Mouse (Mus musculus) hindbrain, embryonic 13.5 days (tissue): ENCODE data around the gene Ifitm10. TPM values are rescaled to one million over a fixed set of nuclear protein-coding genes. Genes with fewer than 3 reads are reported as not detected.
"Not testable (repeated sequence)": the region's sequence is repeated elsewhere in the genome, so short reads cannot be mapped to it uniquely, and the experiment has no call there.

Experiments used
- ATAC-seq: fragments of 200-750 bp; cut with Nextera tagmentation; 2 replicates; pipeline ENCODE4 v1.8.0; 2017; ENCODE audit warnings: moderate TSS enrichment; ENCODE audit not compliant: low FRiP score
- H3K27ac ChIP-seq: fragments of 300-500 bp; sonication (generic); 2 replicates; pipeline ENCODE4 v1.5.1; 2015; ENCODE audit warnings: inconsistent platforms, mild to moderate bottlenecking, moderate library complexity
- H3K27me3 ChIP-seq: fragments of 300-500 bp; sonication (generic); 2 replicates; pipeline ENCODE4 v1.6.1; 2015; ENCODE audit warnings: mild to moderate bottlenecking, inconsistent platforms
- H3K36me3 ChIP-seq: fragments of 300-500 bp; sonication (generic); 2 replicates; pipeline ENCODE4 v1.6.1; 2015; ENCODE audit warnings: mild to moderate bottlenecking, inconsistent platforms
- H3K4me1 ChIP-seq: fragments of 300-500 bp; sonication (generic); replicated peaks from 2 replicates; pipeline ENCODE4 v1.6.1; 2015; ENCODE audit warnings: inconsistent platforms
- H3K4me2 ChIP-seq: fragments of 300-500 bp; sonication (generic); 2 replicates; pipeline ENCODE4 v1.6.1; 2015; ENCODE audit warnings: inconsistent platforms, mild to moderate bottlenecking, moderate library complexity
- H3K4me3 ChIP-seq: fragments of 300-500 bp; sonication (generic); 2 replicates; pipeline ENCODE4 v1.5.1; 2015; ENCODE audit warnings: mild to moderate bottlenecking, inconsistent platforms
- H3K9ac ChIP-seq: fragments of 300-500 bp; sonication (generic); 2 replicates; pipeline ENCODE4 v1.6.1; 2015; ENCODE audit warnings: mild to moderate bottlenecking, inconsistent platforms
- H3K9me3 ChIP-seq: fragments of 300-500 bp; sonication (generic); 2 replicates; pipeline ENCODE4 v1.6.1; 2016; ENCODE audit warnings: inconsistent platforms
- WGBS: fragments of 180-500 bp; shearing (Covaris S2); methylation state at CpG from one replicate; pipeline ENCODE4 v1.1.7; 2015; 5-methylcytosine and 5-hydroxymethylcytosine counted together
- polyA plus RNA-seq: library from polyadenylated mRNA; unstranded; fragments of >200 nt; fragmentation: Nextera tagmentation; extraction: Ambion mirVana; gene quantifications from 2 replicates; pipeline ENCODE4 v1.2.1, GENCODE M21; 2015

The Ifitm10 gene
- polyA plus RNA-seq, 1 experiment from 2014 or later, result 2.3 TPM

- H3K4me2 ChIP-seq, result no peak overlapping the region
- peaks cover 10% of the 10 kb centered on the region for H3K4me1 ChIP-seq
- H3K27me3 ChIP-seq, result peaks cover 6% of the 10 kb centered on the region; the same call in 1 of the 2 replicates
- H3K36me3 ChIP-seq, result no peaks in the 10 kb centered on the region
- 83% methylated on average over 5 of the region's 5 CpGs for WGBS
- no peak for ATAC-seq
- H3K9ac ChIP-seq, result no peak overlapping the region
- H3K4me3 ChIP-seq, result no peak overlapping the region
- H3K9me3 ChIP-seq, result no peaks in the 10 kb centered on the region
- H3K27ac ChIP-seq, result no peak overlapping the region
These were observed 19.7 kb downstream of the Ifitm10 start for GRCm38 (mm10) chr7:142353854-142354253.

- ATAC-seq, result no peak
- WGBS, result 63% methylated on average over 5 of the region's 5 CpGs
- no peak overlapping the region for H3K27ac ChIP-seq
- no peak overlapping the region for H3K9ac ChIP-seq
- no peaks in the 10 kb centered on the region for H3K36me3 ChIP-seq
- H3K4me2 ChIP-seq, result no peak overlapping the region
- H3K27me3 ChIP-seq, result 0 out of 2 replicates have a peak, but pooled peaks cover 6% of the 10 kb centered on the region
- H3K4me3 ChIP-seq, result no peak overlapping the region
- peaks cover 10% of the 10 kb centered on the region for H3K4me1 ChIP-seq
- H3K9me3 ChIP-seq, result no peaks in the 10 kb centered on the region
These were observed 22.0 kb downstream of the Ifitm10 start for GRCm38 (mm10) chr7:142351569-142351968.

- peak; percentile 65 for ATAC-seq
- WGBS, result 16% methylated on average over 9 of the region's 9 CpGs
These were observed 24.1 kb downstream of the Ifitm10 start for GRCm38 (mm10) chr7:142349308-142349961.

GRCm38 (mm10) chr7:142347542-142347941, 26.0 kb downstream of the Ifitm10 start:
- 81% methylated on average over 4 of the region's 4 CpGs for WGBS
- H3K4me1 ChIP-seq, result peaks cover 10% of the 10 kb centered on the region
- no peak overlapping the region for H3K4me2 ChIP-seq
- H3K9me3 ChIP-seq, result no peaks in the 10 kb centered on the region
- no peak overlapping the region for H3K27ac ChIP-seq
- H3K27me3 ChIP-seq, result no peaks in the 10 kb centered on the region
- no peak overlapping the region for H3K4me3 ChIP-seq
- ATAC-seq, result no peak
- no peaks in the 10 kb centered on the region for H3K36me3 ChIP-seq
- H3K9ac ChIP-seq, result no peak overlapping the region

More at GRCm38 (mm10) chr7:142349308-142349961, 24.1 kb downstream of the Ifitm10 start:
- H3K4me1 ChIP-seq, result peaks cover 10% of the 10 kb centered on the region
- no peak overlapping the region for H3K4me3 ChIP-seq
- no peaks in the 10 kb centered on the region for H3K36me3 ChIP-seq
- H3K9ac ChIP-seq, result 0 out of 2 replicates have a peak overlapping the region, but pooled peaks have one; percentile 19
- H3K4me2 ChIP-seq, result no peak overlapping the region
- H3K9me3 ChIP-seq, result no peaks in the 10 kb centered on the region
- no peak overlapping the region for H3K27ac ChIP-seq
- no peaks in the 10 kb centered on the region for H3K27me3 ChIP-seq

GRCm38 (mm10) chr7:142342247-142342640, 31.3 kb downstream of the Ifitm10 start:
- no peak for ATAC-seq
- Histone ChIP-seq H3K4me3 (no peak overlapping the region), H3K27ac (no peak overlapping the region), H3K9me3 (no peaks in the 10 kb centered on the region), H3K27me3 (no peaks in the 10 kb centered on the region), H3K36me3 (no peaks in the 10 kb centered on the region), H3K4me1 (peaks cover 4% of the 10 kb centered on the region; the same call in 1 of the 2 replicates), H3K4me2 (no peak overlapping the region), H3K9ac (no peak overlapping the region)
- WGBS, result 79% methylated on average over 3 of the region's 3 CpGs

GRCm38 (mm10) chr7:142341564-142342246, 31.8 kb downstream of the Ifitm10 start:
- Histone ChIP-seq H3K27me3 (no peaks in the 10 kb centered on the region), H3K4me1 (peaks cover 4% of the 10 kb centered on the region; the same call in 1 of the 2 replicates), H3K27ac (no peak overlapping the region), H3K4me3 (no peak overlapping the region), H3K4me2 (no peak overlapping the region), H3K36me3 (no peaks in the 10 kb centered on the region), H3K9ac (no peak overlapping the region), H3K9me3 (no peaks in the 10 kb centered on the region)
- 84% methylated on average over 10 of the region's 10 CpGs for WGBS
- no peak for ATAC-seq

- ATAC-seq, result no peak
- no peaks in the 10 kb centered on the region for H3K36me3 ChIP-seq
- no peak overlapping the region for H3K9ac ChIP-seq
These were observed 33.1 kb downstream of the Ifitm10 start for GRCm38 (mm10) chr7:142340269-142340970.

GRCm38 (mm10) chr7:142335151-142335550, 38.4 kb downstream of the Ifitm10 start:
- no peaks in the 10 kb centered on the region for H3K9me3 ChIP-seq
- no peaks in the 10 kb centered on the region for H3K36me3 ChIP-seq
- H3K27me3 ChIP-seq, result no peaks in the 10 kb centered on the region
- ATAC-seq, result no peak
- WGBS, result 81% methylated on average over 8 of the region's 8 CpGs
- peaks cover under 1% of the 10 kb centered on the region; the same call in 1 of the 2 replicates for H3K4me1 ChIP-seq
- no peak overlapping the region for H3K4me2 ChIP-seq
- H3K4me3 ChIP-seq, result no peak overlapping the region
- H3K27ac ChIP-seq, result no peak overlapping the region
- H3K9ac ChIP-seq, result no peak overlapping the region

More at GRCm38 (mm10) chr7:142340269-142340970, 33.1 kb downstream of the Ifitm10 start:
- no peaks in the 10 kb centered on the region for H3K27me3 ChIP-seq
- H3K4me2 ChIP-seq, result no peak overlapping the region
- no peaks in the 10 kb centered on the region for H3K9me3 ChIP-seq
- WGBS, result 69% methylated on average over 10 of the region's 10 CpGs
- no peak overlapping the region for H3K4me3 ChIP-seq
- H3K4me1 ChIP-seq, result peaks cover 4% of the 10 kb centered on the region; the same call in 1 of the 2 replicates
- H3K27ac ChIP-seq, result no peak overlapping the region

- Histone ChIP-seq H3K9ac (no peak overlapping the region), H3K4me1 (peaks cover 3% of the 10 kb centered on the region; the same call in 1 of the 2 replicates), H3K4me3 (no peak overlapping the region), H3K4me2 (no peak overlapping the region), H3K36me3 (no peaks in the 10 kb centered on the region), H3K9me3 (no peaks in the 10 kb centered on the region), H3K27me3 (no peaks in the 10 kb centered on the region), H3K27ac (no peak overlapping the region)
- ATAC-seq, result peak; percentile 73
- 2% methylated on average over 3 of the region's 3 CpGs for WGBS
These were observed 39.3 kb downstream of the Ifitm10 start for GRCm38 (mm10) chr7:142334246-142334645.

GRCm38 (mm10) chr7:142332741-142333140, 40.8 kb downstream of the Ifitm10 start:
- WGBS, result 82% methylated on average over 6 of the region's 9 CpGs
- H3K4me2 ChIP-seq, H3K27me3 ChIP-seq, H3K4me1 ChIP-seq, H3K27ac ChIP-seq, H3K4me3 ChIP-seq, H3K9me3 ChIP-seq, H3K36me3 ChIP-seq, H3K9ac ChIP-seq, ATAC-seq: not testable (repeated sequence)

GRCm38 (mm10) chr7:142331281-142331680, 42.3 kb downstream of the Ifitm10 start:
- no peaks in the 10 kb centered on the region for H3K9me3 ChIP-seq
- H3K9ac ChIP-seq, result no peak overlapping the region
- no peak overlapping the region for H3K4me3 ChIP-seq
- H3K36me3 ChIP-seq, result no peaks in the 10 kb centered on the region
- no peak overlapping the region for H3K27ac ChIP-seq
- ATAC-seq, result no peak
- H3K27me3 ChIP-seq, result no peaks in the 10 kb centered on the region
- 93% methylated on average over 4 of the region's 4 CpGs for WGBS
- no peak overlapping the region for H3K4me2 ChIP-seq
- H3K4me1 ChIP-seq, result peaks cover 3% of the 10 kb centered on the region; the same call in 1 of the 2 replicates

- Histone ChIP-seq H3K9ac (no peak overlapping the region), H3K9me3 (no peaks in the 10 kb centered on the region), H3K27me3 (no peaks in the 10 kb centered on the region), H3K4me2 (no peak overlapping the region), H3K4me1 (peaks cover 3% of the 10 kb centered on the region; the same call in 1 of the 2 replicates), H3K36me3 (no peaks in the 10 kb centered on the region), H3K27ac (no peak overlapping the region), H3K4me3 (no peak overlapping the region)
- no peak for ATAC-seq
- 65% methylated on average over 9 of the region's 9 CpGs for WGBS
These were observed 43.3 kb downstream of the Ifitm10 start for GRCm38 (mm10) chr7:142330271-142330724.
